Mouse (Mus musculus) c-Kit-positive CD71-negative TER-119-negative erythroid progenitor cells, embryonic 14.5 days (primary cell): ENCODE results near the gene Ptch2.

Experiments used
- DNase-seq: peaks from one replicate; pipeline ENCODE4 v3.0.0-alpha.2; 2013; ENCODE audit warnings: low read depth

Gene Ptch2

GRCm38 (mm10) chr4:117095551-117096452 is at the start of gene Ptch2:
Gene Ptch2, plus strand, starts transcription at chr4:117096075.
- DNase-seq: no peak

- DNase-seq: no peak
Measured at GRCm38 (mm10) chr4:117048836-117049235, 47.0 kb upstream of the Ptch2 start.

GRCm38 (mm10) chr4:117049485-117049884 is 46.4 kb upstream of the Ptch2 start:
- DNase-seq: no peak

GRCm38 (mm10) chr4:117052626-117053025 is 43.2 kb upstream of the Ptch2 start:
- no peak for DNase-seq

- no peak for DNase-seq
Measured at GRCm38 (mm10) chr4:117053956-117054355, 41.9 kb upstream of the Ptch2 start.

GRCm38 (mm10) chr4:117056102-117056501 is 39.8 kb upstream of the Ptch2 start:
- no peak for DNase-seq

- DNase-seq: no peak
Measured at GRCm38 (mm10) chr4:117056514-117056913, 39.4 kb upstream of the Ptch2 start.

- DNase-seq: no peak
Measured at GRCm38 (mm10) chr4:117058512-117058911, 37.4 kb upstream of the Ptch2 start.

GRCm38 (mm10) chr4:117062700-117063390 is 33.0 kb upstream of the Ptch2 start:
- DNase-seq: no peak

- DNase-seq: no peak
Measured at GRCm38 (mm10) chr4:117068035-117068434, 27.8 kb upstream of the Ptch2 start.

- DNase-seq: no peak
Measured at GRCm38 (mm10) chr4:117069647-117070046, 26.2 kb upstream of the Ptch2 start.

GRCm38 (mm10) chr4:117070624-117071023 is 25.3 kb upstream of the Ptch2 start:
- DNase-seq: no peak

GRCm38 (mm10) chr4:117071183-117071582 is 24.7 kb upstream of the Ptch2 start:
- no peak for DNase-seq

- DNase-seq: no peak
Measured at GRCm38 (mm10) chr4:117087948-117088640, 7.8 kb upstream of the Ptch2 start.

- no peak for DNase-seq
Measured at GRCm38 (mm10) chr4:117090586-117090985, 5.3 kb upstream of the Ptch2 start.

GRCm38 (mm10) chr4:117094626-117095361 is 1.1 kb upstream of the Ptch2 start:
- DNase-seq: no peak

GRCm38 (mm10) chr4:117096666-117097065 is 791 bp downstream of the Ptch2 start:
- no peak for DNase-seq

- no peak for DNase-seq
Measured at GRCm38 (mm10) chr4:117097969-117098763, 2.3 kb downstream of the Ptch2 start.

- DNase-seq: no peak
Measured at GRCm38 (mm10) chr4:117098764-117099036, 2.8 kb downstream of the Ptch2 start.

- DNase-seq: no peak
Measured at GRCm38 (mm10) chr4:117100036-117100435, 4.2 kb downstream of the Ptch2 start.

GRCm38 (mm10) chr4:117101218-117101617 is 5.3 kb downstream of the Ptch2 start:
- DNase-seq: no peak
